Mouse (Mus musculus): ENCODE data around the gene Celsr2. TPM values are rescaled to one million over a fixed set of nuclear protein-coding genes. Genes with fewer than 3 reads are reported as not detected.

Celsr2 gene
- total RNA-seq, 2 experiments from 2014 or later, result 163 to 185 TPM

- intact Hi-C loops (cut with DNase I), result loop anchor here (2.0 kb wide), 1 partner anchor 31 kb away; no protein-coding TSS in a partner anchor
- Histone ChIP-seq H3K4me3 (no peak overlapping the region), H3K27ac (no peak overlapping the region)
- DNase-seq (ENCODE audit: extremely low spot score in 1 of 2, low spot score in 2 of 2), result no peak
- no peak for TF ChIP-seq CTCF (IDR thresholded peaks at IDR 0.05)
These were observed 18.0 kb upstream of the Celsr2 start for GRCm38 (mm10) chr3:108433188-108433880.

- no peak for TF ChIP-seq CTCF (IDR thresholded peaks at IDR 0.05)
- Histone ChIP-seq H3K4me3 (no peak overlapping the region), H3K27ac (no peak overlapping the region)
- DNase-seq (ENCODE audit: extremely low spot score in 1 of 2, low spot score in 2 of 2), result no peak
- intact Hi-C loops (cut with DNase I), result loop anchor here (2.0 kb wide), 1 partner anchor 30 kb away; no protein-coding TSS in a partner anchor
These were observed 17.3 kb upstream of the Celsr2 start for GRCm38 (mm10) chr3:108432542-108433187.

DNA sequence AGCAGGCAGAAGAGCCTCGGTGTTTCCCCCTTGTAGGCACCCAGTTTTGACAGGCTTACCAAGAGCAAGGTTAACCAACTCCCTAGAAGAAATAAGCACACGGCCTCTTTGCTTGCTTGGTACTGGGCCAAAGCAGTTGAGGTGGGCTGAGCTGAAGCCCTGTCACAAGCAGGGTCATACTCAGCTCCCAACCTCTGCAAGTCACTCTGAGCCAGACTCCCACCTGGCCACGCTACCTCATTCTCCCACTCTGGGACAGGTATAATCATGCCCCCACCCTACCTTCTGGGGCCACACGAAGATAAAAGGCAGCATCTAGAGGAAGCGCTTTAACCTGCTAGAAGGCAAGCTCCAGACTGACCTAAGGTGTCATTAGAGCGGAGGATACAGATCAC is 10.3 kb upstream of the Celsr2 start:
- TF ChIP-seq CTCF (IDR thresholded peaks at IDR 0.05), result no peak
- DNase-seq (ENCODE audit: extremely low spot score in 1 of 2, low spot score in 2 of 2), result no peak
- intact Hi-C loops (cut with DNase I), result no loop called here
- Histone ChIP-seq H3K27ac (no peak overlapping the region), H3K4me3 (no peak overlapping the region)

DNA sequence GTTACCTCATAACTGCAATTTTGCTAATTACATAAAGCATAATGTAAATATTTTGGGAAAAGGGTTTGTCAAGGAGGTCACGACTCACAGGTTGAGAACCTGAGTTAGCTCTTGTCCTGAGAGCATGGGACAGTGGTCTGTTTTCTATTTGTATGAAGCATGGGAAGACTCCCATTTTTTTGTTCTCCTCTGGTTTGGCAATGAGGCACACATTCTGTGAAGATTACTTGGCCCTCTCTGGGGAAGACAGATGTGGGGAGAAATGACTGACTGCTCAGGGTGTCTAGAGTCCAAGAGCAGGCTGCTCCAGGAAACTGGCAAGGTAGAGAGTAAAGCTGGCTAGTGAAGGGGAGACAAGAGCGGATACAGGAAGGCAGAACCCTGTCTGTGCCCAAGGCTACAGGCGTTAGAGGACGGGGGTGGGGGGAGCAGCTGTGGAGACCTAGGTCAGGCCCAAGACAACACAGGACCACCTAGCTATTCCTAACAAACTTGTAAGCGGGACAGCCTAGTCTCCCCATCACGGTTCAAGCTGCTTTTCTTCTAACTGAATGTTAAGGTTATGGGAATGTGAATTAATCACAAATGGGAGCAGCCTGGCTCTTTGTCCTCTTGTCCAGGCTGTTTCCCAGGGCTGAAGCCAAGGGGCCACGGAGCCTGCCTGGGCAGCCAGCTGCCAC is 9.7 kb upstream of the Celsr2 start:
- no peak for TF ChIP-seq CTCF (IDR thresholded peaks at IDR 0.05)

DNA sequence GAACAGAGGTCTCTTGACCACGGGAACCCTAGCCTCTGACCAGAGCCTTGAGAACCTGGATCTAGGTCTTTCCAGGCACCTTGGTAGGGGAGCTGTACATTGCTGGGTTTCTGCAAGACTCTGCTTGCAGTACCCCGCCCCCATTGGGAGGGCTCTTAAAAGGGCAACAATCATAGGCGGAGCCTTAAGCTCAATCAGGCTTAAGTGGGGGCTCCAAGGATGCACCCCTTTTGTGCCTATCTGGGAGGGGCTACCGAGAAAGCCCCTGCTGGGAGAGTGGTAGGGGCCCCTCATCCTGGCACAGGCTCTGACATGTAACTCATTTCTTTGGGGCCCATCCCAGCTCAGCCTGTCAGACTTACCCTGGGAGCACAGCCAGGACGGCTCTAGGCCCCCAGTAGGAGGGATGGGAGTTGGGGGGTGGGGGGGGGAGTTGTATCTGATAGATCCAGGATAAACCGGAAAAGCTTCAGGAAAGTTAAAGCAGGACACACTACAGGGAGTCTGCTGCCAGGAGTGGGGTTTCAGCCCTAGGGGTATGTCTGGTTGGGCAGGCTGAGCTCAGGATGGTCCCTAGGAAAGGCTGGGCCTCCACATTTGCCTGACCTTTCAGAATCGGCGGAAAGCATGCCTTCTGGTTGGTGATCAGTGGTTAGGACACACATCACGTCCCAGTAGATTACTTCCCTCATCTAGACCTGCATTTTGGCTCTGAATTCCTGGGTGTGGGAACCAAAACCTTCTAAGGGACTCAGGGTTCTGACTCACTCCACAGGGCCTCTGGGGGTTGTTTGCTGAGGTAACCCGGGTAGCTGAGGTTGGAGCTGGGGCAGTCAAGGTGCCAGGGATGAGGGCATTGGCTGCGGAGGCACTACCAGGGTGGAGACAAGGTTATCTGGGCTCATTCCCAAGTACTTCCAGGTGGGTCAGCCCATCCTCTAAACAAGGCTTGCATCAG is 8.8 kb upstream of the Celsr2 start:
- intact Hi-C loops (cut with DNase I), result no loop called here
- no peak for TF ChIP-seq CTCF (IDR thresholded peaks at IDR 0.05)
- Histone ChIP-seq H3K27ac (peak overlapping the region; percentile 58), H3K4me3 (no peak overlapping the region)
- DNase-seq (ENCODE audit: extremely low spot score in 1 of 2, low spot score in 2 of 2), result peak in 1 of 2 experiments; percentile 63

More for the DNA sequence above, 9.7 kb upstream of the Celsr2 start:
- DNase-seq (ENCODE audit: extremely low spot score in 1 of 2, low spot score in 2 of 2), result no peak
- intact Hi-C loops (cut with DNase I), result no loop called here
- H3K4me3 ChIP-seq, result no peak overlapping the region
- H3K27ac ChIP-seq, result no peak overlapping the region

GRCm38 (mm10) chr3:108423006-108423405 is 7.7 kb upstream of the Celsr2 start:
- H3K27ac ChIP-seq, result no peak overlapping the region; the same call in 1 of the 2 replicates
- no peak overlapping the region for H3K4me3 ChIP-seq
- DNase-seq (ENCODE audit: extremely low spot score in 1 of 2, low spot score in 2 of 2), result no peak

GRCm38 (mm10) chr3:108415831-108416223 is 475 bp upstream of the Celsr2 start:
- DNase-seq (ENCODE audit: extremely low spot score in 1 of 2, low spot score in 2 of 2), result peak; percentile 89 to 90
- TF ChIP-seq CTCF (IDR thresholded peaks at IDR 0.05), result no peak; the same call in 1 of the 2 replicates
- intact Hi-C loops (cut with DNase I), result no loop called here
- Histone ChIP-seq H3K27ac (peak overlapping the region; percentile 91), H3K4me3 (peak overlapping the region; percentile 92)

More at GRCm38 (mm10) chr3:108423006-108423405, 7.7 kb upstream of the Celsr2 start:
- no peak for TF ChIP-seq CTCF (IDR thresholded peaks at IDR 0.05)
- intact Hi-C loops (cut with DNase I), result no loop called here

- TF ChIP-seq CTCF (IDR thresholded peaks at IDR 0.05), result no peak
- Histone ChIP-seq H3K4me3 (no peak overlapping the region), H3K27ac (no peak overlapping the region)
- DNase-seq (ENCODE audit: extremely low spot score in 1 of 2, low spot score in 2 of 2), result no peak
- intact Hi-C loops (cut with DNase I), result no loop called here
These were observed 1.6 kb downstream of the Celsr2 start for GRCm38 (mm10) chr3:108413634-108414360.

- peak in 1 of 2 experiments; percentile 60 for DNase-seq (ENCODE audit: extremely low spot score in 1 of 2, low spot score in 2 of 2)
- intact Hi-C loops (cut with DNase I), result no loop called here
- peak overlapping the region; percentile 44 for H3K4me3 ChIP-seq
- H3K27ac ChIP-seq, result peak overlapping the region; percentile 70
- no peak for TF ChIP-seq CTCF (IDR thresholded peaks at IDR 0.05)
These were observed 3.6 kb downstream of the Celsr2 start for GRCm38 (mm10) chr3:108411754-108412121.

GRCm38 (mm10) chr3:108411026-108411753 is 4.2 kb downstream of the Celsr2 start:
- Histone ChIP-seq H3K4me3 (peak overlapping the region; percentile 44), H3K27ac (peak overlapping the region; percentile 70)
- intact Hi-C loops (cut with DNase I), result no loop called here
- no peak for DNase-seq (ENCODE audit: extremely low spot score in 1 of 2, low spot score in 2 of 2)
- no peak for TF ChIP-seq CTCF (IDR thresholded peaks at IDR 0.05)
